Comparison of ENCODE assay signal across 8 mouse cellular contexts in genomic region chr2:27026857-27027617, GRCm38 (mm10). TPM values are rescaled to one million over a fixed set of nuclear protein-coding genes. Genes with fewer than 3 reads are reported as not detected.
DNase-seq lines count a peak whose midpoint lies in the region; ATAC-seq lines count a peak whose summit lies in the region.

No protein-coding gene starts in this region.

- H3K4me3 ChIP-seq in hindbrain, embryonic 16.5 days (ENCODE audit: low read length), result peak overlapping the region; percentile 54
- H3K4me3 ChIP-seq in midbrain, embryonic 16.5 days (ENCODE audit: low read depth, low read length), result peak overlapping the region; percentile 51

- H3K9ac ChIP-seq in hindbrain, embryonic 16.5 days (ENCODE audit: low read depth, low read length), result peak overlapping the region; percentile 72
- peak overlapping the region; percentile 76 for H3K9ac ChIP-seq in midbrain, embryonic 16.5 days (ENCODE audit: low read depth, low read length)

- H3K9me3 ChIP-seq in hindbrain, embryonic 16.5 days (ENCODE audit: control insufficient read depth, low read length), result no peaks in the 10 kb centered on the region
- H3K9me3 ChIP-seq in midbrain, embryonic 16.5 days (replicated peaks; ENCODE audit: control insufficient read depth, low read length, poor library complexity, severe bottlenecking), result no peaks in the 10 kb centered on the region

- no peak for ATAC-seq in cerebellum, adult (ENCODE audit: insufficient number of reproducible peaks, low FRiP score, low TSS enrichment)
- ATAC-seq in hindbrain, embryonic 16.5 days, result no peak
- ATAC-seq in midbrain, embryonic 16.5 days, result no peak

- H3K27ac ChIP-seq in hindbrain, embryonic 16.5 days (ENCODE audit: low read depth, low read length), result peak overlapping the region; percentile 81
- peak overlapping the region; percentile 73; the same call in 1 of the 2 replicates for H3K27ac ChIP-seq in midbrain, embryonic 16.5 days (ENCODE audit: low read length)

- H3K36me3 ChIP-seq in hindbrain, embryonic 16.5 days (ENCODE audit: control insufficient read depth, insufficient read depth, low read length), result no peaks in the 10 kb centered on the region
- H3K36me3 ChIP-seq in midbrain, embryonic 16.5 days (ENCODE audit: control insufficient read depth, insufficient read depth, low read length), result no peaks in the 10 kb centered on the region

- WGBS in hindbrain, embryonic 16.5 days, result 58% methylated on average over 10 of the region's 10 CpGs
- WGBS in midbrain, embryonic 16.5 days, result 67% methylated on average over 10 of the region's 10 CpGs

- H3K4me2 ChIP-seq in hindbrain, embryonic 16.5 days (ENCODE audit: low read length), result peak overlapping the region; percentile 80
- H3K4me2 ChIP-seq in midbrain, embryonic 16.5 days (ENCODE audit: low read length), result peak overlapping the region; percentile 81

- H3K27me3 ChIP-seq in hindbrain, embryonic 16.5 days (replicated peaks; ENCODE audit: control insufficient read depth, insufficient read depth, low read length), result no peaks in the 10 kb centered on the region
- no peaks in the 10 kb centered on the region; the same call in 1 of the 2 replicates for H3K27me3 ChIP-seq in midbrain, embryonic 16.5 days (ENCODE audit: control insufficient read depth, insufficient read depth, low read depth, low read length)

- peaks cover 11% of the 10 kb centered on the region for H3K4me1 ChIP-seq in hindbrain, embryonic 16.5 days (ENCODE audit: control insufficient read depth, insufficient read depth, low read depth, low read length)
- H3K4me1 ChIP-seq in midbrain, embryonic 16.5 days (ENCODE audit: control insufficient read depth, insufficient read depth, low read length), result peaks cover 7% of the 10 kb centered on the region

- peak; percentile 49 for DNase-seq in cerebellum, adult 11 months
- peak; percentile 53 to 55 for DNase-seq in cerebellum, postnatal 25 days
- DNase-seq in urinary bladder, adult 2 months (ENCODE audit: low spot score), result no peak
- no peak for DNase-seq in spleen, postnatal 14 days (ENCODE audit: low spot score in 2 of 2)
- no peak for DNase-seq in embryo, embryonic 9.5 days (ENCODE audit: extremely low spot score)

RNA-seq across cellular contexts. Expression of gene Slc2a6, which starts 0.8 kb away (rescaled TPM):
- 18.0 and 21.6 TPM in 2 replicates for polyA plus RNA-seq in hindbrain, embryonic 16.5 days (2015; fragmentation: Nextera tagmentation; extraction: Ambion mirVana)
- 9.8 and 12.8 TPM in 2 replicates for polyA plus RNA-seq in midbrain, embryonic 16.5 days (2015; fragmentation: Nextera tagmentation; extraction: Ambion mirVana)
- polyA plus RNA-seq in urinary bladder, adult 2 months (2012; rRNA removed), result 2.2 and 2.8 TPM in 2 replicates

RNA-seq across cellular contexts. Expression of gene Cacfd1, which starts 17.3 kb away (rescaled TPM):
- 103 TPM in 2 replicates for polyA plus RNA-seq in hindbrain, embryonic 16.5 days (2015; fragmentation: Nextera tagmentation; extraction: Ambion mirVana)
- 103 and 116 TPM in 2 replicates for polyA plus RNA-seq in midbrain, embryonic 16.5 days (2015; fragmentation: Nextera tagmentation; extraction: Ambion mirVana)
- polyA plus RNA-seq in urinary bladder, adult 2 months (2012; rRNA removed), result 48.0 and 48.9 TPM in 2 replicates

RNA-seq across cellular contexts. Expression of gene Mymk, which starts 44.9 kb away (rescaled TPM):
- 0.21 and 3.5 TPM in 2 replicates for polyA plus RNA-seq in hindbrain, embryonic 16.5 days (2015; fragmentation: Nextera tagmentation; extraction: Ambion mirVana)
- polyA plus RNA-seq in midbrain, embryonic 16.5 days (2015; fragmentation: Nextera tagmentation; extraction: Ambion mirVana), result 0.24 TPM in 1 of 2 replicates, not detected in the other
- not detected in 2 replicates for polyA plus RNA-seq in urinary bladder, adult 2 months (2012; rRNA removed)

RNA-seq across cellular contexts. Expression of gene Adamtsl2, which starts 52.1 kb away (rescaled TPM):
- 9.6 and 11.8 TPM in 2 replicates for polyA plus RNA-seq in hindbrain, embryonic 16.5 days (2015; fragmentation: Nextera tagmentation; extraction: Ambion mirVana)
- 10.6 and 10.8 TPM in 2 replicates for polyA plus RNA-seq in midbrain, embryonic 16.5 days (2015; fragmentation: Nextera tagmentation; extraction: Ambion mirVana)
- 3.1 and 5.1 TPM in 2 replicates for polyA plus RNA-seq in urinary bladder, adult 2 months (2012; rRNA removed)

RNA-seq across cellular contexts. Expression of gene Adamts13, which starts 53.8 kb away (rescaled TPM):
- 0.29 TPM in 1 of 2 replicates, not detected in the other for polyA plus RNA-seq in hindbrain, embryonic 16.5 days (2015; fragmentation: Nextera tagmentation; extraction: Ambion mirVana)
- not detected in 2 replicates for polyA plus RNA-seq in midbrain, embryonic 16.5 days (2015; fragmentation: Nextera tagmentation; extraction: Ambion mirVana)
- 0.08 and 0.13 TPM in 2 replicates for polyA plus RNA-seq in urinary bladder, adult 2 months (2012; rRNA removed)

Comparison
In these comparisons a context has a peak if more than half of its experiments do, and no peak if none do; other contexts are left out.
1. DNase-seq: peak in cerebellum, adult 11 months (single experiment) and cerebellum, postnatal 25 days (2 of 2); none in urinary bladder, adult 2 months (single experiment), spleen, postnatal 14 days (0 of 2) and embryo, embryonic 9.5 days (single experiment).